Mouse (Mus musculus): ENCODE results near the gene Otop3. TPM values are rescaled to one million over a fixed set of nuclear protein-coding genes. Genes with fewer than 3 reads are reported as not detected.

The Otop3 gene
- total RNA-seq, 2 experiments from 2014 or later: not detected

GRCm38 (mm10) chr11:115393721-115394325 lies 59.3 kb downstream of the Otop3 start:
- no peak for DNase-seq

Other genes with a start within 250 kb of the Otop3 start
- gene Rab37, start 243.3 kb upstream of the Otop3 start, total RNA-seq (2021): 1 to 10 TPM in 1 of 2 experiments, under 1 TPM in 1; 0.50 to 1.2 TPM
- gene Cd300lf, start 200.7 kb upstream of the Otop3 start, total RNA-seq (2021): under 1 TPM in 1 of 2 experiments, not detected in 1; 0.36 TPM
- 1 to 10 TPM; 7.7 to 9.1 TPM for gene Slc9a3r1, start 171.4 kb upstream of the Otop3 start, total RNA-seq (2021)
- gene Tmem104, start 147.2 kb upstream of the Otop3 start, total RNA-seq (2021): 10 to 100 TPM; 10.9 to 12.9 TPM
- gene Nat9, start 146.9 kb upstream of the Otop3 start, total RNA-seq (2021): 10 to 100 TPM; 20.7 to 25.1 TPM
- gene Grin2c, start 67.5 kb upstream of the Otop3 start, total RNA-seq (2021): under 1 TPM; 0.27 to 0.41 TPM
- 10 to 100 TPM in 1 of 2 experiments, 1 to 10 TPM in 1; 9.8 to 10.1 TPM for gene Fdxr, start 57.7 kb upstream of the Otop3 start, total RNA-seq (2021)
- gene Fads6, start 37.1 kb upstream of the Otop3 start, total RNA-seq (2021): 1 to 10 TPM; 2.2 to 2.4 TPM
- not detected for gene Otop2, start 27.6 kb upstream of the Otop3 start, total RNA-seq (2021)
- under 1 TPM in 1 of 2 experiments, not detected in 1; 0.10 TPM for gene Ush1g, start 12.7 kb upstream of the Otop3 start, total RNA-seq (2021)
- 1 to 10 TPM; 2.4 to 3.6 TPM for gene Hid1, start 33.0 kb downstream of the Otop3 start, total RNA-seq (2021)
- gene Cdr2l, start 47.2 kb downstream of the Otop3 start, total RNA-seq (2021): 1 to 10 TPM; 4.4 to 4.5 TPM
- gene Mrpl58, start 69.0 kb downstream of the Otop3 start, total RNA-seq (2021): 100 to 1,000 TPM; 140 to 166 TPM
- 1,000 to 10,000 TPM; 2,170 to 2,492 TPM for gene Atp5h, start 85.2 kb downstream of the Otop3 start, total RNA-seq (2021)
- gene Kctd2, start 85.4 kb downstream of the Otop3 start, total RNA-seq (2021): 10 to 100 TPM; 30.1 to 31.0 TPM
- gene Trim80, start 105.8 kb downstream of the Otop3 start, total RNA-seq (2021): not detected
- gene Slc16a5, start 127.7 kb downstream of the Otop3 start, total RNA-seq (2021): under 1 TPM in 1 of 2 experiments, not detected in 1; 0.36 TPM
- 1 to 10 TPM; 1.8 to 1.9 TPM for gene Armc7, start 140.9 kb downstream of the Otop3 start, total RNA-seq (2021)
- gene Nt5c, start 157.1 kb downstream of the Otop3 start, total RNA-seq (2021): 10 to 100 TPM; 11.5 to 16.6 TPM
- 100 to 1,000 TPM; 114 to 148 TPM for gene Jpt1, start 179.7 kb downstream of the Otop3 start, total RNA-seq (2021)
- 100 to 1,000 TPM; 160 to 170 TPM for gene Sumo2, start 201.5 kb downstream of the Otop3 start, total RNA-seq (2021)
- 10 to 100 TPM; 18.3 to 20.0 TPM for gene Nup85, start 229.7 kb downstream of the Otop3 start, total RNA-seq (2021)

Measured in heart, adult 18-20 months (tissue).